Mouse (Mus musculus): Measurements from ENCODE around the gene Sdc1. TPM values are rescaled to one million over a fixed set of nuclear protein-coding genes. Genes with fewer than 3 reads are reported as not detected.

Gene Sdc1
- total and polyA plus RNA-seq, 3 experiments, result 1.7 to 5.3 (median 2.6) TPM

GRCm38 (mm10) chr12:8776206-8776605, 5.1 kb downstream of the Sdc1 start:
- in situ Hi-C loops (cut with MboI; ENCODE audit: low pct_ligation_motif_present, low pct_unique_long_range_greater_than_20kb, low sequenced_read_pairs), result loop anchor here (10.0 kb wide), 1 partner anchor 239 kb away; no protein-coding TSS in a partner anchor
- dilution Hi-C loops (cut with MboI; ENCODE audit: extremely low pct_ligation_motif_present, extremely low pct_unique_long_range_greater_than_20kb, low sequenced_read_pairs), result no loop called here
- no peak for DNase-seq (ENCODE audit: extremely low read depth)
- peaks cover 0 to 20% of the 10 kb centered on the region in 2 experiments; a peak in 2 of 4 replicates for H3K4me1 ChIP-seq (ENCODE audit: control insufficient read depth in 1 of 2, insufficient read depth in 2 of 2)
- H3K27ac ChIP-seq (ENCODE audit: insufficient read depth, low read depth), result no peak overlapping the region
- H3K4me3 ChIP-seq (replicated peaks in 1 of 3; ENCODE audit: low read depth in 2 of 3, low read length in 2 of 3, poor library complexity in 1 of 3), result no peak overlapping the region
- no peaks in the 10 kb centered on the region for H3K36me3 ChIP-seq (replicated peaks in 1 of 2; ENCODE audit: control insufficient read depth in 1 of 2, insufficient read depth in 1 of 2, low read length in 1 of 2)
- H3K4me2 ChIP-seq (ENCODE audit: insufficient read depth, low read depth, poor library complexity, severe bottlenecking), result no peak overlapping the region
- no peaks in the 10 kb centered on the region for H3K79me2 ChIP-seq (replicated peaks; ENCODE audit: control insufficient read depth, extremely low read depth, insufficient read depth, poor library complexity, severe bottlenecking)
- peaks cover 4% of the 10 kb centered on the region for H3K9me3 ChIP-seq (replicated peaks; ENCODE audit: low read length)
- TF ChIP-seq POLR2AphosphoS2 (IDR thresholded peaks at IDR 0.05; ENCODE audit: low read depth, low read length), result no peak
- TF ChIP-seq CTCF (conservative IDR thresholded peaks at IDR 0.05 in 1 of 2, IDR thresholded peaks at IDR 0.05 in 1 of 2; ENCODE audit: low read depth in 2 of 2, low read length in 2 of 2), result no peak
- TF ChIP-seq ZC3H11A (IDR thresholded peaks at IDR 0.05; ENCODE audit: low read depth, low read length), result no peak
- TF ChIP-seq MAZ (IDR thresholded peaks at IDR 0.05; ENCODE audit: low read depth, low read length), result no peak
- no peak for TF ChIP-seq TCF12 (IDR thresholded peaks at IDR 0.05; ENCODE audit: low read depth, low read length)
- TF ChIP-seq RCOR1 (conservative IDR thresholded peaks at IDR 0.05; ENCODE audit: low read depth, low read length), result no peak
- no peak for TF ChIP-seq JUND (conservative IDR thresholded peaks at IDR 0.05; ENCODE audit: low read depth, low read length)
- no peak for TF ChIP-seq SIN3A (IDR thresholded peaks at IDR 0.05; ENCODE audit: low read length)
- no peak for TF ChIP-seq BHLHE40 (IDR thresholded peaks at IDR 0.05; ENCODE audit: low read depth, low read length)
- no peak for TF ChIP-seq ELF1 (IDR thresholded peaks at IDR 0.05; ENCODE audit: low read depth, low read length)
- no peak for TF ChIP-seq JUN (IDR thresholded peaks at IDR 0.05; ENCODE audit: insufficient read depth, low read depth, low read length)
- no peak for TF ChIP-seq HCFC1 (IDR thresholded peaks at IDR 0.05; ENCODE audit: low read depth, low read length)
- TF ChIP-seq ETS1 (conservative IDR thresholded peaks at IDR 0.05; ENCODE audit: low read depth, low read length), result no peak
- TF ChIP-seq CHD2 (IDR thresholded peaks at IDR 0.05; ENCODE audit: low read length), result no peak
- no peak for TF ChIP-seq UBTF (IDR thresholded peaks at IDR 0.05; ENCODE audit: low read depth, low read length)
- no peak for TF ChIP-seq TBP (conservative IDR thresholded peaks at IDR 0.05; ENCODE audit: low read depth, low read length)
- TF ChIP-seq ZMIZ1 (IDR thresholded peaks at IDR 0.05; ENCODE audit: low read depth, low read length), result no peak
- no peak for TF ChIP-seq IRF4 (IDR thresholded peaks at IDR 0.05; ENCODE audit: low read depth, low read length)
- H3K9ac ChIP-seq (ENCODE audit: insufficient read depth, low read depth), result no peak overlapping the region
- peaks cover 13% of the 10 kb centered on the region for H3K27me3 ChIP-seq (replicated peaks)

DNA sequence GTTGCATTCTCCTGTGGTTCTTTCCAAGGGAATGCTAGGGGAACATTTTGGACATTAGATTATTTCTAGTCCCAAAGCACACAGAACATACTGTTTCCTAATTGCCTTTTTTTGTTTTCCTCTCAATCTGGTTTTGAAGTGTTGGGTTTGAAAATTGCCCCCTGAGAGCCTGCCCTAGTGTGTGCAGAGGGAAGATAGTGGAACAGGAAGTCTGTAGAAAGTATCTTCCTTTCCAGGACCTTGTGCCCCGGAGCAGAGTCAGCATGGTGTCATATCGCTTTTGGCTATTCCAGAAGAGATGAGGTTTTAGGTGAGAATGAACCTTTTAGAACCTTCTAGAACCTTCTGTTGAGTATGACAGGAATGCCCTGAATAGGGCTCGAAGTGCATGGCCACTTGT, 5.6 kb downstream of the Sdc1 start:
- no peak overlapping the region for H3K9ac ChIP-seq (ENCODE audit: insufficient read depth, low read depth)
- no peaks in the 10 kb centered on the region for H3K9me3 ChIP-seq (replicated peaks; ENCODE audit: low read length)
- peaks cover 0 to 25% of the 10 kb centered on the region in 2 experiments; a peak in 2 of 4 replicates for H3K4me1 ChIP-seq (ENCODE audit: control insufficient read depth in 1 of 2, insufficient read depth in 2 of 2)
- TF ChIP-seq USF1 (IDR thresholded peaks at IDR 0.05; ENCODE audit: low read depth, low read length), result no peak
- TF ChIP-seq RAD21 (IDR thresholded peaks at IDR 0.05; ENCODE audit: low read depth, low read length), result no peak
- no peak for TF ChIP-seq HCFC1 (IDR thresholded peaks at IDR 0.05; ENCODE audit: low read depth, low read length)
- TF ChIP-seq POLR2A (IDR thresholded peaks at IDR 0.05; ENCODE audit: low read depth, low read length), result no peak
- TF ChIP-seq JUN (IDR thresholded peaks at IDR 0.05; ENCODE audit: insufficient read depth, low read depth, low read length), result no peak
- TF ChIP-seq ZNF384 (IDR thresholded peaks at IDR 0.05; ENCODE audit: low read depth, low read length), result no peak
- TF ChIP-seq UBTF (IDR thresholded peaks at IDR 0.05; ENCODE audit: low read depth, low read length), result no peak
- TF ChIP-seq ZKSCAN1 (IDR thresholded peaks at IDR 0.05; ENCODE audit: borderline replicate concordance, low read depth, low read length), result no peak
- TF ChIP-seq RCOR1 (conservative IDR thresholded peaks at IDR 0.05; ENCODE audit: low read depth, low read length), result no peak
- TF ChIP-seq POLR2AphosphoS2 (IDR thresholded peaks at IDR 0.05; ENCODE audit: low read depth, low read length), result no peak
- no peak for TF ChIP-seq CHD1 (IDR thresholded peaks at IDR 0.05; ENCODE audit: low read depth, low read length)
- no peak for TF ChIP-seq MAFK (IDR thresholded peaks at IDR 0.05; ENCODE audit: insufficient replicate concordance, low read length)
- no peak for TF ChIP-seq MAZ (IDR thresholded peaks at IDR 0.05; ENCODE audit: low read depth, low read length)
- no peak for TF ChIP-seq NRF1 (IDR thresholded peaks at IDR 0.05; ENCODE audit: low read depth, low read length)
- no peak for TF ChIP-seq USF2 (conservative IDR thresholded peaks at IDR 0.05; ENCODE audit: low read depth, low read length)
- no peak for TF ChIP-seq NELFE (IDR thresholded peaks at IDR 0.05; ENCODE audit: low read depth, low read length)
- TF ChIP-seq CHD2 (IDR thresholded peaks at IDR 0.05; ENCODE audit: low read length), result no peak
- TF ChIP-seq ETS1 (conservative IDR thresholded peaks at IDR 0.05; ENCODE audit: low read depth, low read length), result no peak
- TF ChIP-seq ZMIZ1 (IDR thresholded peaks at IDR 0.05; ENCODE audit: low read depth, low read length), result no peak
- TF ChIP-seq MEF2A (IDR thresholded peaks at IDR 0.05; ENCODE audit: borderline replicate concordance, low read depth, low read length), result no peak
- DNase-seq (ENCODE audit: extremely low read depth), result no peak
- no peaks in the 10 kb centered on the region for H3K79me2 ChIP-seq (replicated peaks; ENCODE audit: control insufficient read depth, extremely low read depth, insufficient read depth, poor library complexity, severe bottlenecking)
- in situ Hi-C loops (cut with MboI; ENCODE audit: low pct_ligation_motif_present, low pct_unique_long_range_greater_than_20kb, low sequenced_read_pairs), result loop anchor here (10.0 kb wide), 1 partner anchor 238 kb away; no protein-coding TSS in a partner anchor
- H3K4me3 ChIP-seq (replicated peaks in 1 of 3; ENCODE audit: low read depth in 2 of 3, low read length in 2 of 3, poor library complexity in 1 of 3), result no peak overlapping the region
- no peak overlapping the region for H3K4me2 ChIP-seq (ENCODE audit: insufficient read depth, low read depth, poor library complexity, severe bottlenecking)
- H3K27ac ChIP-seq (ENCODE audit: insufficient read depth, low read depth), result no peak overlapping the region
- H3K27me3 ChIP-seq (replicated peaks), result peaks cover 13% of the 10 kb centered on the region
- dilution Hi-C loops (cut with MboI; ENCODE audit: extremely low pct_ligation_motif_present, extremely low pct_unique_long_range_greater_than_20kb, low sequenced_read_pairs), result no loop called here
- H3K36me3 ChIP-seq (replicated peaks in 1 of 2; ENCODE audit: control insufficient read depth in 1 of 2, insufficient read depth in 1 of 2, low read length in 1 of 2), result no peaks in the 10 kb centered on the region

Data from CH12.LX (cell line).